Mouse (Mus musculus): ENCODE data around the gene Tle3.

GRCm38 (mm10) chr9:61455861-61456261 lies 83.7 kb downstream of the Tle3 start:
- no peak for TF ChIP-seq CTCF (IDR thresholded peaks at IDR 0.05; ENCODE audit: low read depth)
- no peak for TF ChIP-seq EP300 (IDR thresholded peaks at IDR 0.05; ENCODE audit: low read depth)

Data from liver, embryonic 14.5 days (tissue).